In the genomic region with DNA sequence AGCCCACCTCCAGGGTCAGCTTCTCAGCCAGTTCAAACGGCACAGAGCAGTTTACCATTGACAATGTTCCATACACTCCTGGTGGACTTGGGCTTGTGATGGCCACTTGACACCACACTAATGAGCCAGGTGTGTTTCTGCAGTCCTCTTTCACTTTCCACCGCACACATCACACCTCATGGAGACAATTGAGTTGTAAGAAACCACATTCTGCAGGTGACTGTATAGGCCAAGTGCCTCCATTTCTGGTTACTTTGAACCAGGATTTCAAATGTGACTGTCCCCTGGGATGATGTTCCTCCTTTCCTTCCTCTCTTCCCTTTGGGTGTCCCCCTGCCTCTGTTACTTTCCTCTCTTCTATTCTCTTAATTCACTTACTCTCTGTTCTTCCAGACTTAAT, we compare ENCODE assay signal across 20 mouse cellular contexts.
DNase-seq lines count a peak whose midpoint lies in the region; TF ChIP-seq lines count a peak whose summit lies in the region.
"Had no signal": no experiment of that assay in that cellular context is flagged by ENCODE, and none has a peak within 500 bp of the region (broad histone marks: within the 10 kb centered on the region; RNA-seq: fewer than 3 reads in every experiment).

No protein-coding gene starts in this region.

- no peak overlapping the region for H3K4me3 ChIP-seq in limb, embryonic 10.5 days
- no peak overlapping the region for H3K4me3 ChIP-seq in gastrocnemius, adult 2 months
- H3K4me3 ChIP-seq: embryonic facial prominence, embryonic 10.5 days; embryonic facial prominence, embryonic 12.5 days; forebrain, embryonic 13.5 days; forebrain, embryonic 15.5 days had no signal

- no peaks in the 10 kb centered on the region for H3K9me3 ChIP-seq in limb, embryonic 10.5 days (replicated peaks)
- H3K9me3 ChIP-seq: embryonic facial prominence, embryonic 10.5 days; embryonic facial prominence, embryonic 12.5 days; forebrain, embryonic 15.5 days; G1E had no signal

- H3K36me3 ChIP-seq in limb, embryonic 10.5 days = no peaks in the 10 kb centered on the region
- H3K36me3 ChIP-seq: embryonic facial prominence, embryonic 10.5 days; embryonic facial prominence, embryonic 12.5 days; forebrain, embryonic 15.5 days; G1E had no signal

- H3K27ac ChIP-seq in limb, embryonic 10.5 days = no peak overlapping the region
- no peak overlapping the region for H3K27ac ChIP-seq in gastrocnemius, adult 2 months
- H3K27ac ChIP-seq: embryonic facial prominence, embryonic 10.5 days; embryonic facial prominence, embryonic 12.5 days; forebrain, embryonic 13.5 days; forebrain, embryonic 15.5 days had no signal

- no peaks in the 10 kb centered on the region for H3K4me1 ChIP-seq in limb, embryonic 10.5 days
- H3K4me1 ChIP-seq: embryonic facial prominence, embryonic 12.5 days; forebrain, embryonic 13.5 days; forebrain, embryonic 15.5 days had no signal

- WGBS in limb, embryonic 10.5 days = 74% methylated on average over 2 of the region's 2 CpGs

- H3K27me3 ChIP-seq in limb, embryonic 10.5 days (ENCODE audit: low read depth, poor library complexity, severe bottlenecking) = no peaks in the 10 kb centered on the region
- H3K27me3 ChIP-seq: embryonic facial prominence, embryonic 12.5 days; forebrain, embryonic 13.5 days; forebrain, embryonic 15.5 days; Patski had no signal

- DNase-seq in heart, adult 11 months = peak; percentile 67
- DNase-seq in heart, adult 8-10 months (ENCODE audit: low spot score) = no peak
- DNase-seq in A20 (ENCODE audit: low read depth, low spot score) = peak; percentile 31
- peak; percentile 18 for DNase-seq in limb, embryonic 10.5 days (ENCODE audit: low spot score)
- no peak for DNase-seq in gastrocnemius, adult 2 months
- DNase-seq: adrenal gland, adult 8-10 months; adrenal gland, postnatal 14 days; adrenal gland, postnatal 36 days; cerebellum, adult 11-12 months; cerebellum, adult 2 months; cerebellum, adult 9-10 months; cerebellum, postnatal 10 days; cerebellum, postnatal 25 days; forebrain, postnatal 0 days had no signal

- no peak for TF ChIP-seq CTCF in gastrocnemius, adult 2 months (IDR thresholded peaks at IDR 0.05)

- intact Hi-C loops in gastrocnemius, adult 2 months (cut with DNase I) = no loop called here

Comparison
In these comparisons a context has a peak if more than half of its experiments do, and no peak if none do; other contexts are left out.
1. DNase-seq: peak in heart, adult 11 months (single experiment), A20 (single experiment) and limb, embryonic 10.5 days (single experiment); none in heart, adult 8-10 months (single experiment) and gastrocnemius, adult 2 months (single experiment).